Mouse (Mus musculus) liver, postnatal 0 days (tissue): ENCODE measurements around the gene Poc5. TPM values are rescaled to one million over a fixed set of nuclear protein-coding genes. Genes with fewer than 3 reads are reported as not detected.

ENCODE experiments used
- ATAC-seq: fragments of 200-750 bp; cut with Nextera tagmentation; 2 replicates; pipeline ENCODE4 v1.8.0; 2017; ENCODE audit warnings: mild to moderate bottlenecking, moderate library complexity
- DNase-seq: peaks from one replicate; pipeline ENCODE4 v3.0.0-alpha.2; 2016
- H3K27ac ChIP-seq: fragments of 300-500 bp; sonication (generic); 2 replicates; pipeline ENCODE4 v1.5.1; 2014; ENCODE audit warnings: antibody characterized with exemption, moderate library complexity, mild to moderate bottlenecking, low read depth
- H3K27me3 ChIP-seq: fragments of 300-500 bp; sonication (generic); 2 replicates; pipeline ENCODE4 v1.6.1; 2014; ENCODE audit warnings: low read length, control low read depth, mixed read lengths; ENCODE audit not compliant: insufficient read depth
- H3K36me3 ChIP-seq: fragments of 300-500 bp; sonication (generic); replicated peaks from 2 replicates; pipeline ENCODE4 v1.6.1; 2014; ENCODE audit warnings: mild to moderate bottlenecking, control low read depth, low read length, moderate library complexity, mixed read lengths; ENCODE audit not compliant: insufficient read depth
- H3K4me1 ChIP-seq: fragments of 300-500 bp; sonication (generic); 2 replicates; pipeline ENCODE4 v1.6.1; 2014; ENCODE audit warnings: antibody characterized with exemption, mild to moderate bottlenecking, control low read depth; ENCODE audit not compliant: insufficient read depth
- H3K4me2 ChIP-seq: fragments of 300-500 bp; sonication (generic); 2 replicates; pipeline ENCODE4 v1.6.1; 2014; ENCODE audit warnings: low read depth, mild to moderate bottlenecking, low read length, moderate library complexity, mixed read lengths
- H3K4me3 ChIP-seq: fragments of 300-500 bp; sonication (generic); 2 replicates; pipeline ENCODE4 v1.5.1; 2014; ENCODE audit warnings: low read depth, low read length
- H3K9ac ChIP-seq: fragments of 300-500 bp; sonication (generic); replicated peaks from 2 replicates; pipeline ENCODE4 v1.6.1; 2014; ENCODE audit warnings: mild to moderate bottlenecking, moderate library complexity
- H3K9me3 ChIP-seq: fragments of 300-500 bp; sonication (generic); 2 replicates; pipeline ENCODE4 v1.6.1; 2016; ENCODE audit warnings: mild to moderate bottlenecking, control low read depth, low read length, mixed read lengths
- CTCF ChIP-seq: sonication (generic); IDR thresholded peaks from 2 replicates; pipeline ENCODE4 v1.5.1; 2016; ENCODE audit warnings: antibody characterized with exemption, low read depth
- EP300 ChIP-seq: IDR thresholded peaks from 2 replicates; pipeline ENCODE4 v1.6.1; 2016; ENCODE audit warnings: antibody characterized with exemption, low read depth, mild to moderate bottlenecking
- WGBS: fragments of 180-500 bp; shearing (Covaris S2); extraction: QIAGEN DNeasy Blood & Tissue Kit; methylation state at CpG from one replicate; pipeline ENCODE4 v1.1.7; 2014; ENCODE audit not compliant: insufficient replicate concordance; 5-methylcytosine and 5-hydroxymethylcytosine counted together
- microRNA-seq: library from miRNA; unstranded; fragments of <30 nt; microRNA quantifications from one replicate; pipeline ENCODE4, GENCODE M21; 2016
- polyA plus RNA-seq: library from polyadenylated mRNA; unstranded; fragments of >200 nt; fragmentation: Nextera tagmentation; extraction: Ambion mirVana; gene quantifications from 2 replicates; pipeline ENCODE4 v1.2.1, GENCODE M21; 2015

The Poc5 gene
- polyA plus RNA-seq, 1 experiment from 2014 or later = 4.2 TPM

- ATAC-seq = no peak
- DNase-seq = no peak
- no peaks in the 10 kb centered on the region for H3K36me3 ChIP-seq
Measured at GRCm38 (mm10) chr13:96462644-96463043, 74.5 kb downstream of the Poc5 start.

GRCm38 (mm10) chr13:96465315-96465714 lies 77.2 kb downstream of the Poc5 start:
- no peak for DNase-seq
- H3K36me3 ChIP-seq = no peaks in the 10 kb centered on the region
- H3K4me1 ChIP-seq = no peaks in the 10 kb centered on the region
- H3K9ac ChIP-seq = no peak overlapping the region
- H3K9me3 ChIP-seq = no peaks in the 10 kb centered on the region
- no peak for ATAC-seq
- WGBS = 69% methylated on average over 5 of the region's 5 CpGs
- no peak overlapping the region for H3K4me3 ChIP-seq
- TF ChIP-seq CTCF = no peak
- no peak for TF ChIP-seq EP300
- H3K4me2 ChIP-seq = no peak overlapping the region
- H3K27me3 ChIP-seq = no peaks in the 10 kb centered on the region
- H3K27ac ChIP-seq = no peak overlapping the region

More at GRCm38 (mm10) chr13:96462644-96463043, 74.5 kb downstream of the Poc5 start:
- H3K4me2 ChIP-seq = no peak overlapping the region
- no peaks in the 10 kb centered on the region for H3K27me3 ChIP-seq
- H3K9ac ChIP-seq = no peak overlapping the region
- H3K27ac ChIP-seq = no peak overlapping the region
- 83% methylated on average over 1 of the region's 1 CpGs for WGBS
- no peak overlapping the region for H3K4me3 ChIP-seq
- no peaks in the 10 kb centered on the region for H3K4me1 ChIP-seq
- H3K9me3 ChIP-seq = no peaks in the 10 kb centered on the region
- TF ChIP-seq EP300 = no peak

Small RNA genes lying within 50 kb of the gene (microRNA-seq; reads per million reads assigned to microRNA genes)
- gene Gm25213 = not detected

Other genes starting within 250 kb of the Poc5 start
- gene Ankdd1b, start 82.9 kb downstream of the Poc5 start, polyA plus RNA-seq = not detected in 2 replicates
- not detected in 2 replicates for gene Gm17622, start 102.4 kb downstream of the Poc5 start, polyA plus RNA-seq
- gene Polk, start 154.3 kb downstream of the Poc5 start, polyA plus RNA-seq = 1.3 TPM in 2 replicates
- gene Col4a3bp, start 154.3 kb downstream of the Poc5 start, polyA plus RNA-seq = 3.5 and 4.2 TPM in 2 replicates